Mouse (Mus musculus): ENCODE results near the gene Gbe1. TPM values are rescaled to one million over a fixed set of nuclear protein-coding genes. Genes with fewer than 3 reads are reported as not detected.

The Gbe1 gene
- polyA plus RNA-seq, 1 experiment from 2014 or later, result 27.4 TPM

DNA sequence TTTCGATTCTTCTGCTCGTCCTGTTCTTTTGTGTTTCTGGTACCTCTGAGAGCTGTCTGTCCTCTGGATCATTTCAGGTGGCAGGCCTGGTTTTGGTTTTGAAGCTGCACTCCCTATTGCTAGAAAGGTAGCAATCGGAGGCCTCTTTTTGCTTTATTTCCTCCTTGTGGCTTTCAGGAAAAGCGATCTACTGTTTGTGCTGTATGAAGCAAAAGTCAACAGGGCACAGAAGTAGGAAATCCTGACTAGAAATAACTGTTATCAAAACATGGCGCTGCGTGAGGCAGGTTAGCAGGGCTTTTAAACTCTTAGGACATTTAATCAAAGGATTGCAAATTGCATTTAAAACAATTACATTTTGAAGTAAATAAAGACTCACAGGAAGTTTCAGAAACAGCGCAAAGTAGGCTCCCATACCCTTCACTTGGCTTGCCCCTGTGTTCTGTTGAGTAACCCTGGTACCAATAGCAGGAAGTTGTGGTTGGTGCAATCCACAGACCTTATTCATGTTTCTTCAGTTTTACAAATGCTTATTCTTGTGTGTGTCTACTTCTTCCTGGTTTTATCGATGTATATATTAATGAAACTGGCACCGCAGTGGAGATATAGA lies 12.7 kb downstream of the Gbe1 start:
- H3K36me3 ChIP-seq (ENCODE audit: control insufficient read depth, insufficient read depth, low read length), result no peaks in the 10 kb centered on the region
- 80% methylated on average over 9 of the region's 9 CpGs for WGBS
- H3K4me3 ChIP-seq (replicated peaks; ENCODE audit: low read length), result no peak overlapping the region
- H3K27ac ChIP-seq (ENCODE audit: low read length), result peak overlapping the region; percentile 12; the same call in 1 of the 2 replicates
- H3K9ac ChIP-seq (ENCODE audit: low read length), result no peak overlapping the region
- no peak overlapping the region; the same call in 1 of the 2 replicates for H3K4me2 ChIP-seq (ENCODE audit: low read depth, low read length)
- no peaks in the 10 kb centered on the region for H3K4me1 ChIP-seq (ENCODE audit: control insufficient read depth, insufficient read depth, low read length)
- no peaks in the 10 kb centered on the region for H3K9me3 ChIP-seq (replicated peaks; ENCODE audit: control insufficient read depth, low read length)
- ATAC-seq (ENCODE audit: insufficient read depth, low FRiP score), result no peak
- H3K27me3 ChIP-seq (ENCODE audit: control insufficient read depth, insufficient read depth, low read length), result no peaks in the 10 kb centered on the region

DNA sequence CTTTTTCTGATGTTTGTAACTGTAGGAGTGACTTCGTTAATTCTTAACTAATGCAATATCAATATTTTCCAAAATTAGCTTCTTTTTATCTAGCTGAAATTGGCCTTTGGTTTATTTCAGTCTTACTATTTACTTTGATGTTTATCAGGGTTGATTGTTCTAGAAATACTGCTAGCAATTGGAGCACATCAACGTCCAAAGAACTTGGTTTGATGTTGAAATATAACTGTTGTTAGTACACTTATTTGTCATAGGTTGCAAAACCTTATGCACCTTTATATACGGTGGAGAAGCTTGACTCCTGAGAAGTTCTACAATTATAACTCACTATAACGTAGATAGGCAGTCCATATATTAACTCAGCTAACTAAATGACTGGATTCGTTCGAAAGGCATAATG lies 14.8 kb downstream of the Gbe1 start:
- Histone ChIP-seq H3K36me3 (ENCODE audit: control insufficient read depth, insufficient read depth, low read length) (no peaks in the 10 kb centered on the region), H3K27ac (ENCODE audit: low read length) (no peak overlapping the region), H3K9me3 (replicated peaks; ENCODE audit: control insufficient read depth, low read length) (no peaks in the 10 kb centered on the region), H3K9ac (ENCODE audit: low read length) (no peak overlapping the region), H3K4me2 (ENCODE audit: low read depth, low read length) (no peak overlapping the region), H3K27me3 (ENCODE audit: control insufficient read depth, insufficient read depth, low read length) (no peaks in the 10 kb centered on the region), H3K4me3 (replicated peaks; ENCODE audit: low read length) (no peak overlapping the region), H3K4me1 (ENCODE audit: control insufficient read depth, insufficient read depth, low read length) (no peaks in the 10 kb centered on the region)
- ATAC-seq (ENCODE audit: insufficient read depth, low FRiP score), result no peak
- 71% methylated on average over 6 of the region's 6 CpGs for WGBS

DNA sequence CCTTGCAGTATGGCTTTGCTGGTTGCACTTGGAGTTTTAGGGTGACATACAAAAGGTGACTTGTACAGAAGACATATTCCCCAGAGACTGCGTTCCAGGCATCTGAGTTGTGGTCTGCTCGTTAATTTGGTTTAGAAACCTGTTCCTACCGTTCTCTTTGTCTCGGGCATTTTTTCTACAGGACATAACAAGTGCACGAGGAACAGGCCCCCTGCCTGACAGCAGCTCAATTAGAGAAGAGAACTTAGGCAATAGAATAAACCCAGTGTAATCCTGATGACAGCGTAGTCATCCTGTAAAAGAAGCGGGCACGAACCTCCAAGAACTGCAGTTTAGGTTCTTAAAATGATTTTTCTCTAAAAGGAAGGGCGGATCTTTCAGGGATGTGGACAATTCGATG lies 15.3 kb downstream of the Gbe1 start:
- no peak for ATAC-seq (ENCODE audit: insufficient read depth, low FRiP score)
- WGBS, result 55% methylated on average over 10 of the region's 10 CpGs
- Histone ChIP-seq H3K9me3 (replicated peaks; ENCODE audit: control insufficient read depth, low read length) (no peaks in the 10 kb centered on the region), H3K27ac (ENCODE audit: low read length) (no peak overlapping the region), H3K27me3 (ENCODE audit: control insufficient read depth, insufficient read depth, low read length) (no peaks in the 10 kb centered on the region), H3K4me2 (ENCODE audit: low read depth, low read length) (no peak overlapping the region; the same call in 1 of the 2 replicates), H3K4me3 (replicated peaks; ENCODE audit: low read length) (no peak overlapping the region), H3K9ac (ENCODE audit: low read length) (no peak overlapping the region), H3K36me3 (ENCODE audit: control insufficient read depth, insufficient read depth, low read length) (no peaks in the 10 kb centered on the region), H3K4me1 (ENCODE audit: control insufficient read depth, insufficient read depth, low read length) (no peaks in the 10 kb centered on the region)

DNA sequence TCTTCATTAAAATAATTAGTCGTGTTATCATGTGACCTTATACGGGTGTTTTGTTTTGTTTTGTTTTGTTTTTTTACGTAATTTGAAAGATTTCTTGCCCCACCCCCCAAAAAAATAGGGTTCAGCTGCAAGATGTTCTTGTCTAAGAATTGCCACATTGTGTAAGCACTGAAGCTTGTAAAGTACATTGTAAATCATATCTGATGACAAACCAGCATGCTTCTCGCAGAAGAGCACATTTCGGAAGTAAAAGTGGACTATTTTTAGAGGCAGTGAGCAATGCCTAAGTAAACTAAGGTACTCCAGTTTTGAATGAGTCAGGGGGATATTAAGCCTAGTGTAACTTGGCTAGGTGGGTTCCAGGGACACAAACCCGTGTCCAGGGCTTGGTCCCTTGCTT lies 15.7 kb downstream of the Gbe1 start:
- Histone ChIP-seq H3K9ac (ENCODE audit: low read length) (no peak overlapping the region), H3K4me2 (ENCODE audit: low read depth, low read length) (no peak overlapping the region; the same call in 1 of the 2 replicates), H3K4me1 (ENCODE audit: control insufficient read depth, insufficient read depth, low read length) (no peaks in the 10 kb centered on the region), H3K27me3 (ENCODE audit: control insufficient read depth, insufficient read depth, low read length) (no peaks in the 10 kb centered on the region), H3K4me3 (replicated peaks; ENCODE audit: low read length) (no peak overlapping the region), H3K27ac (ENCODE audit: low read length) (no peak overlapping the region), H3K9me3 (replicated peaks; ENCODE audit: control insufficient read depth, low read length) (no peaks in the 10 kb centered on the region), H3K36me3 (ENCODE audit: control insufficient read depth, insufficient read depth, low read length) (no peaks in the 10 kb centered on the region)
- 28% methylated on average over 6 of the region's 6 CpGs for WGBS
- 0 out of 2 replicates have a peak, but pooled peaks have one; percentile 29 for ATAC-seq (ENCODE audit: insufficient read depth, low FRiP score)

DNA sequence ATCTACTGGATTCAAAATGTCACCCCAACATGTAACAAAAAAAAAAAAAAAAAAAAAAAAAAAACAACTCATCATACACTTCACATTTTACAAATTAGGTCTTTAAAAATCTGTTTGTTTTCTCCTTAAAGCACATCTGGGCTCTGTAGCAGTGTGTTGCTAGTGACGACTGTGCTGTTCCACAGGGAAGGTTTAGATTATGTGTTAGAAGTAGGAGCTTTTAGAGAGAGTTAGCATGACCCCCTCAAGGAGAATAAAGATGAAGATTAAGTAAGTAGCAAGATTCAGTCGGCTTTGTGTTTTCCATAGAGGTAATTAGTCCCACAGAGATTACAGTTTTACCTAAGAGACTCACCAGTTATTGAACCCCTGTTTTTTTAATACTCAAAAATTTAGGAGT lies 16.3 kb downstream of the Gbe1 start:
- no peaks in the 10 kb centered on the region for H3K9me3 ChIP-seq (replicated peaks; ENCODE audit: control insufficient read depth, low read length)
- no peaks in the 10 kb centered on the region for H3K36me3 ChIP-seq (ENCODE audit: control insufficient read depth, insufficient read depth, low read length)
- ATAC-seq (ENCODE audit: insufficient read depth, low FRiP score), result no peak
- no peak overlapping the region for H3K9ac ChIP-seq (ENCODE audit: low read length)
- no peak overlapping the region for H3K4me2 ChIP-seq (ENCODE audit: low read depth, low read length)
- H3K27ac ChIP-seq (ENCODE audit: low read length), result no peak overlapping the region
- H3K27me3 ChIP-seq (ENCODE audit: control insufficient read depth, insufficient read depth, low read length), result no peaks in the 10 kb centered on the region
- 62% methylated on average over 2 of the region's 2 CpGs for WGBS
- H3K4me3 ChIP-seq (replicated peaks; ENCODE audit: low read length), result no peak overlapping the region
- H3K4me1 ChIP-seq (ENCODE audit: control insufficient read depth, insufficient read depth, low read length), result no peaks in the 10 kb centered on the region

DNA sequence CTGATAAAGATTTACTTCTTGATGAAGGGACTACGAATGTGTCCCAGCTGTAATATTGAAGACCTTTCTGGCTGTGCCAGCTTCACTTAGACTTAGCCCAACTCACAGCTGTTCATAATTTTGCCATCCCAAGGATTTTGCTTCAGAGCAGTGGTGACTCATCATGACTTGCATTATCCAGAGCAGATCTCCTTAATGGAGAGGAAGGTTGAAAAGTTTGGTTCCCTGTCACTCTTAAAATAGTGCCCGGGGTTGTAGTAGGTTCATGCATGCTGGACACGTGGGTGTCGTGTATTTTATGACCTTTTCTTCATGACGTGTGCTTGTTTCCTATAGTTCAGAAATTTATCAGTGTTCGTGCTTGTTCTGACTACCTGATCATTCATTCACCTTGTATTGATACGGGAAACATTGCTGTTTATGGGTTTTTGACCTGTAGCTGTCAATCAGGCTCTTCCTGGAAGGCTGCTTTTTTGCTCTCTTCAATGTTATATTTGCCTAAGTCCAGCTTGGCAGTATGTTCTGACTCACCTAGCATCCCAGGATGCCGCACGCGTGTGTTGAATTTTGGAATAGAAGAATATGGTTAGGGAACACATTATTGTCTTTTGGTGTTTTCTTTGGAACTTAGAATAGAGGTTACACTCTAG lies 17.0 kb downstream of the Gbe1 start:
- WGBS, result 85% methylated on average over 10 of the region's 10 CpGs
- no peaks in the 10 kb centered on the region for H3K4me1 ChIP-seq (ENCODE audit: control insufficient read depth, insufficient read depth, low read length)
- no peak overlapping the region for H3K9ac ChIP-seq (ENCODE audit: low read length)
- no peaks in the 10 kb centered on the region for H3K36me3 ChIP-seq (ENCODE audit: control insufficient read depth, insufficient read depth, low read length)
- no peak for ATAC-seq (ENCODE audit: insufficient read depth, low FRiP score)
- H3K27me3 ChIP-seq (ENCODE audit: control insufficient read depth, insufficient read depth, low read length), result no peaks in the 10 kb centered on the region
- H3K4me2 ChIP-seq (ENCODE audit: low read depth, low read length), result no peak overlapping the region
- H3K4me3 ChIP-seq (replicated peaks; ENCODE audit: low read length), result no peak overlapping the region
- H3K27ac ChIP-seq (ENCODE audit: low read length), result no peak overlapping the region
- no peaks in the 10 kb centered on the region for H3K9me3 ChIP-seq (replicated peaks; ENCODE audit: control insufficient read depth, low read length)

DNA sequence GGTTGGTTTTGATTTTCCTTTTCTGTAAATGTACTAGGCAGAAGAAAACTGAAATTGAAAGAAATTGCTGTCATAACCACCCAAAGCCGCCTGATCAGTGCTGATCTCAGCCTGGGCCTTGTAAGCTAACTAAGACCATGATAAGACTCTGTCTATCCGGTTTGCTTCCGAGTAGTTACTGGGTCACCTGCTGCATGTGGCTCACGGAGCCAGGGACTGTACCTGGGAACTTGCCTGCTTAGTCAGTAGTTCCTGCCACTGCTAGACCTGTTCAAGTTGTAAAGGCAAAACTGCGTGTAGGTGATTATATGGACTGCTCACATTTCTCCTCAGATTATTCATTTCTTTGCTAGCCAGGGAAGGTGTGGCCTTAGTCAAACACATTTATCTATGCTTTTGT lies 21.1 kb downstream of the Gbe1 start:
- 90% methylated on average over 5 of the region's 5 CpGs for WGBS
- no peak overlapping the region for H3K27ac ChIP-seq (ENCODE audit: low read length)
- H3K9ac ChIP-seq (ENCODE audit: low read length), result no peak overlapping the region
- H3K36me3 ChIP-seq (ENCODE audit: control insufficient read depth, insufficient read depth, low read length), result no peaks in the 10 kb centered on the region
- no peaks in the 10 kb centered on the region for H3K4me1 ChIP-seq (ENCODE audit: control insufficient read depth, insufficient read depth, low read length)
- no peak overlapping the region for H3K4me2 ChIP-seq (ENCODE audit: low read depth, low read length)
- peak; percentile 40; the same call in 1 of the 2 replicates for ATAC-seq (ENCODE audit: insufficient read depth, low FRiP score)
- H3K4me3 ChIP-seq (replicated peaks; ENCODE audit: low read length), result no peak overlapping the region
- no peaks in the 10 kb centered on the region for H3K27me3 ChIP-seq (ENCODE audit: control insufficient read depth, insufficient read depth, low read length)
- no peaks in the 10 kb centered on the region for H3K9me3 ChIP-seq (replicated peaks; ENCODE audit: control insufficient read depth, low read length)

DNA sequence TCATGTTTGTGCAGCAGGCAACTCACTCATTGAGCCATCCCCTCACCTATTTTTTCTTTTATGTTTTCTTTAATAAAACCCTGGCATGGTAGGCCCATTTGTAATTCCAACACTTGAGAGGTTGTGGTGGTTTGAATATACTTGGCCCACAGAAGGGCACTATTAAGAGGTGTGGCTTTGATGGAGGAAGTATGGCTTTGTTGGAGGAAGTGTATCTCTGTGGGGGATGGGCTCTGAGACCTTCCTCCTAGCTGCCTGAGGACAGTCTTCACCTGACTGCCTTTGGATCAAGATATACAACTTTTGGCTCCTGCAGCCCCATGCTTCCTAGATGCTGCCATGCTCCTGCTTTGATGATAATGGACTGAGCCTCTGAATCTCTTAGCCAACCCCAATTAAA lies 21.7 kb downstream of the Gbe1 start:
- no peaks in the 10 kb centered on the region for H3K9me3 ChIP-seq (replicated peaks; ENCODE audit: control insufficient read depth, low read length)
- no peak overlapping the region for H3K27ac ChIP-seq (ENCODE audit: low read length)
- no peak overlapping the region for H3K4me3 ChIP-seq (replicated peaks; ENCODE audit: low read length)
- no peak overlapping the region for H3K4me2 ChIP-seq (ENCODE audit: low read depth, low read length)
- H3K4me1 ChIP-seq (ENCODE audit: control insufficient read depth, insufficient read depth, low read length), result no peaks in the 10 kb centered on the region
- no peak overlapping the region for H3K9ac ChIP-seq (ENCODE audit: low read length)
- H3K36me3 ChIP-seq (ENCODE audit: control insufficient read depth, insufficient read depth, low read length), result no peaks in the 10 kb centered on the region
- no peaks in the 10 kb centered on the region for H3K27me3 ChIP-seq (ENCODE audit: control insufficient read depth, insufficient read depth, low read length)
- no peak for ATAC-seq (ENCODE audit: insufficient read depth, low FRiP score)

DNA sequence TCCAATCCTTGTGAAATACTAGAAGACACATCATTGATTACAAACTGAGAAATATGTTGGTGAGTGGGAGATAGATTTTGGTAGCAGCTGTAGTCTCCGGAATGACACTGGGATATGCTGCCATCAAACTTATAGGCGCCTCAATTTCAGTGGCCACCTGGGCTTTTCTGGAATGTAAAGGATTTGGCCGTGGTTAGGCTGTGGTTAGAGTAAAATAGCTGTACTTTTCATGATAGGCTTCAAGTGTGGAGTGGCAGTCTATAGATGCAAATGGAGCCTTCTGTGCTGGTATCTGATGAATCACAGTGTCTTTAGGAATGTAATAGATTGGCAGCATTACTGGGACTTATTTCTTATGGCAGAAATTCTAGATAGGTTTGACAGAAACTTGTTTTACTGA lies 23.9 kb downstream of the Gbe1 start:
- H3K4me3 ChIP-seq (replicated peaks; ENCODE audit: low read length), result no peak overlapping the region
- WGBS, result 80% methylated on average over 3 of the region's 3 CpGs

More for the DNA sequence above, 23.9 kb downstream of the Gbe1 start:
- Histone ChIP-seq H3K9ac (ENCODE audit: low read length) (no peak overlapping the region), H3K27ac (ENCODE audit: low read length) (no peak overlapping the region), H3K4me2 (ENCODE audit: low read depth, low read length) (no peak overlapping the region), H3K9me3 (replicated peaks; ENCODE audit: control insufficient read depth, low read length) (no peaks in the 10 kb centered on the region), H3K4me1 (ENCODE audit: control insufficient read depth, insufficient read depth, low read length) (no peaks in the 10 kb centered on the region), H3K36me3 (ENCODE audit: control insufficient read depth, insufficient read depth, low read length) (no peaks in the 10 kb centered on the region), H3K27me3 (ENCODE audit: control insufficient read depth, insufficient read depth, low read length) (no peaks in the 10 kb centered on the region)
- no peak for ATAC-seq (ENCODE audit: insufficient read depth, low FRiP score)
